Mouse (Mus musculus): ENCODE results near the gene Atf5. TPM values are rescaled to one million over a fixed set of nuclear protein-coding genes. Genes with fewer than 3 reads are reported as not detected.

Atf5 gene
- total and polyA plus RNA-seq, 3 experiments: 13.4 to 82.3 (median 71.1) TPM

DNA sequence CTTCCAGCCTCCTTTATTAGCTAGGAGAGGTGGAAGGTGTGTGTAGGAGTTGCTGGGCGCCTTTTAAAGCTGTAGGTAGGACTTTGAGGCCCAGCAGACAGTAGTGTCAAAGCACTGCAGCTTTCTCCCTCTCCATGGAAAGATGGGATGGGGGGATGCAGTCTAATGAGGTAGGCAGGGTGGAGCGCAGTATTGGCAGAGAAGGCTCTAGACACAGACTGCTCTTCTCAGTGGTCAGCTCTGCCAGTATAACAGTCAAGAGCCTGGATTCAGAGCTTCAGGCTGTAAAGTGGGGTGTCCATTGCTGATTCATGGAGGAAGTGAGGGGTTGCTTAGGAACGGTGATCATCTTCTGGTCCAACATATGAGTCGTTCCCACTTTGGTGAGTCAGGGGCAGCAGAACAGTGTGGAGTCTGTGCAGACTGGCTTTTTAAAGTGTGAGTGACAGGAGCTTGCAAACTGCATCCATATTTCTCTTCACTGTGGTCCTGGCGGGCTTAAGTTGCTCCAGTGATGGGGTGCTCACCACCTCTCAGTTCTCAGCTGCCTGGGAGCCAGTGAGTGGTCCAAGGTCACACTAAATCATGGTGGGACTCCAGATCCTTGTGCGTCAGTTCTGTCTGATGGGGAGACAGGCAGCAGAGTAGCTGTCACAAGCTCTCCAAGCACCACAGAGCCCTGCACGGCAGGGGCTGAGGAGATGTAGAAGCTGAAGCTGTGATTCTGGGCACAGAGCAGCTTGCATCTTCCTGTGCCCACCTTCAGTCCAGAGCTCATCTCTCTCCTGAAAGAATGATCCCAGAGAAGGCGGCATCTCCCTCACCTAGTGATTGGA, 34.5 kb upstream of the Atf5 start:
- peaks cover 18 to 53% of the 10 kb centered on the region in 2 experiments for H3K4me1 ChIP-seq (ENCODE audit: control insufficient read depth in 1 of 2, insufficient read depth in 2 of 2)
- peaks cover 17 to 39% of the 10 kb centered on the region in 2 experiments for H3K36me3 ChIP-seq (replicated peaks in 1 of 2; ENCODE audit: control insufficient read depth in 1 of 2, insufficient read depth in 1 of 2, low read length in 1 of 2)
- peak overlapping the region; percentile 97 for H3K9ac ChIP-seq (ENCODE audit: insufficient read depth, low read depth)
- peak overlapping the region; percentile 69 for H3K4me2 ChIP-seq (ENCODE audit: insufficient read depth, low read depth, poor library complexity, severe bottlenecking)
- H3K79me2 ChIP-seq (replicated peaks; ENCODE audit: control insufficient read depth, extremely low read depth, insufficient read depth, poor library complexity, severe bottlenecking): peaks cover 28% of the 10 kb centered on the region
- DNase-seq (ENCODE audit: extremely low read depth): no peak
- H3K27ac ChIP-seq (ENCODE audit: insufficient read depth, low read depth): peak overlapping the region; percentile 39
- TF ChIP-seq MAZ (IDR thresholded peaks at IDR 0.05; ENCODE audit: low read depth, low read length) (no peak), ELF1 (IDR thresholded peaks at IDR 0.05; ENCODE audit: low read depth, low read length) (no peak), RCOR1 (conservative IDR thresholded peaks at IDR 0.05; ENCODE audit: low read depth, low read length) (no peak), CTCF (conservative IDR thresholded peaks at IDR 0.05 in 1 of 2, IDR thresholded peaks at IDR 0.05 in 1 of 2; ENCODE audit: low read depth in 2 of 2, low read length in 2 of 2) (no peak), E2F4 (IDR thresholded peaks at IDR 0.05; ENCODE audit: insufficient replicate concordance, low read depth, low read length) (no peak), ZNF384 (IDR thresholded peaks at IDR 0.05; ENCODE audit: low read depth, low read length) (no peak), MYC (IDR thresholded peaks at IDR 0.05; ENCODE audit: low read depth, low read length) (no peak), BHLHE40 (IDR thresholded peaks at IDR 0.05; ENCODE audit: low read depth, low read length) (no peak), SIN3A (IDR thresholded peaks at IDR 0.05; ENCODE audit: low read length) (no peak), JUN (IDR thresholded peaks at IDR 0.05; ENCODE audit: insufficient read depth, low read depth, low read length) (no peak), CHD2 (IDR thresholded peaks at IDR 0.05; ENCODE audit: low read length) (no peak), ZC3H11A (IDR thresholded peaks at IDR 0.05; ENCODE audit: low read depth, low read length) (no peak), TBP (conservative IDR thresholded peaks at IDR 0.05; ENCODE audit: low read depth, low read length) (no peak), MEF2A (IDR thresholded peaks at IDR 0.05; ENCODE audit: borderline replicate concordance, low read depth, low read length) (no peak), TCF12 (IDR thresholded peaks at IDR 0.05; ENCODE audit: low read depth, low read length) (no peak), POLR2A (IDR thresholded peaks at IDR 0.05; ENCODE audit: low read depth, low read length) (no peak)
- no peaks in the 10 kb centered on the region for H3K9me3 ChIP-seq (replicated peaks; ENCODE audit: low read length)
- peak overlapping the region; percentile 81 to 98 (median 93) for H3K4me3 ChIP-seq (replicated peaks in 1 of 3; ENCODE audit: low read depth in 2 of 3, low read length in 2 of 3, poor library complexity in 1 of 3)
- dilution Hi-C loops (cut with MboI; ENCODE audit: extremely low pct_ligation_motif_present, extremely low pct_unique_long_range_greater_than_20kb, low sequenced_read_pairs) (no loop called here), in situ Hi-C loops (cut with MboI; ENCODE audit: low pct_ligation_motif_present, low pct_unique_long_range_greater_than_20kb, low sequenced_read_pairs) (loop anchor here (10.0 kb wide), 1 partner anchor 104 kb away; no protein-coding TSS in a partner anchor)
- H3K27me3 ChIP-seq (replicated peaks): no peaks in the 10 kb centered on the region

DNA sequence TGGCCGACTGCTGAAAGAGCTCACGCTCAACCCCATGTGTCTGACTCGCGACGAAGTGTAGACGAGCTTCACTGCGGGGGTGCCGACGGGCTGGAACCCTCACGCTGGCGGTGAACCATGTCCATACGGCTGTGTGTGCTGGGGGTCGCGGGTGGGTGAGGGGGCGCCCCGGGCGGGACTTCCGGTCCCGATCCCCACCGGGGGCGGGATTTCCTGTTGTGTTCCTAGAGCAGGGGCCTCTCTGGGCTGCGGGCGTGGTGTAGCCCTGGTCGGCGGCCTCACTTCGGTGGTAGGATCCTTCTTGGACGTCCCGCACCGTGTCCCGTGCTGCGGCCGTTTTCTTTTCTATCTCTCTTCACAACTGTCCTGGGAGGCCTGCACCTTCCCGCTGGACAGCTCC, 33.7 kb upstream of the Atf5 start:
- Histone ChIP-seq H3K27me3 (replicated peaks) (no peaks in the 10 kb centered on the region), H3K4me3 (replicated peaks in 1 of 3; ENCODE audit: low read depth in 2 of 3, low read length in 2 of 3, poor library complexity in 1 of 3) (peak overlapping the region; percentile 81 to 98 (median 93)), H3K4me1 (ENCODE audit: control insufficient read depth in 1 of 2, insufficient read depth in 2 of 2) (peaks cover 14 to 44% of the 10 kb centered on the region in 2 experiments), H3K79me2 (replicated peaks; ENCODE audit: control insufficient read depth, extremely low read depth, insufficient read depth, poor library complexity, severe bottlenecking) (peaks cover 28% of the 10 kb centered on the region), H3K27ac (ENCODE audit: insufficient read depth, low read depth) (peak overlapping the region; percentile 94), H3K9ac (ENCODE audit: insufficient read depth, low read depth) (peak overlapping the region; percentile 97), H3K36me3 (replicated peaks in 1 of 2; ENCODE audit: control insufficient read depth in 1 of 2, insufficient read depth in 1 of 2, low read length in 1 of 2) (peaks cover 26 to 47% of the 10 kb centered on the region in 2 experiments), H3K4me2 (ENCODE audit: insufficient read depth, low read depth, poor library complexity, severe bottlenecking) (no peak overlapping the region), H3K9me3 (replicated peaks; ENCODE audit: low read length) (no peaks in the 10 kb centered on the region)
- no peak for TF ChIP-seq CHD2 (IDR thresholded peaks at IDR 0.05; ENCODE audit: low read length)
- TF ChIP-seq SIN3A (IDR thresholded peaks at IDR 0.05; ENCODE audit: low read length): peak; percentile 24; the same call in 1 of the 2 replicates
- TF ChIP-seq NELFE (IDR thresholded peaks at IDR 0.05; ENCODE audit: low read depth, low read length): peak; percentile 47; the same call in 1 of the 2 replicates
- TF ChIP-seq MAZ (IDR thresholded peaks at IDR 0.05; ENCODE audit: low read depth, low read length): peak; percentile 19; the same call in 1 of the 2 replicates
- peak; percentile 55 for TF ChIP-seq TCF12 (IDR thresholded peaks at IDR 0.05; ENCODE audit: low read depth, low read length)
- TF ChIP-seq ELF1 (IDR thresholded peaks at IDR 0.05; ENCODE audit: low read depth, low read length): peak; percentile 69; the same call in 1 of the 2 replicates
- no peak for TF ChIP-seq BHLHE40 (IDR thresholded peaks at IDR 0.05; ENCODE audit: low read depth, low read length)
- peak; percentile 59 for TF ChIP-seq ZMIZ1 (IDR thresholded peaks at IDR 0.05; ENCODE audit: low read depth, low read length)
- in situ Hi-C loops (cut with MboI; ENCODE audit: low pct_ligation_motif_present, low pct_unique_long_range_greater_than_20kb, low sequenced_read_pairs) (loop anchor here (10.0 kb wide), 1 partner anchor 105 kb away; no protein-coding TSS in a partner anchor), dilution Hi-C loops (cut with MboI; ENCODE audit: extremely low pct_ligation_motif_present, extremely low pct_unique_long_range_greater_than_20kb, low sequenced_read_pairs) (no loop called here)
- DNase-seq (ENCODE audit: extremely low read depth): peak; percentile 77

Measured in CH12.LX (cell line).